Mouse (Mus musculus) MEL (cell line): ENCODE measurements at regions not wholly inside any gene's neighbourhood (a gene's known extent, or its start where the extent isn't known, plus 50 kb on each side); places are given as distances from the start of the nearest gene placed in this dataset.

Source experiments
- DNase-seq: peaks from one replicate; pipeline ENCODE4 v3.0.0; 2011; ENCODE audit warnings: low read depth, low spot score
- H3K27ac ChIP-seq: 2 replicates; pipeline ENCODE4 v1.5.1; 2012; ENCODE audit warnings: low read depth, mild to moderate bottlenecking, control low read depth, low read length, moderate library complexity; ENCODE audit not compliant: control insufficient read depth
- H3K27me3 ChIP-seq, 2 experiments: fragments of 150-350 bp in 1 of 2; sonication (generic) in 1 of 2; 2 replicates each; pipeline ENCODE4 v1.6.1; 2012; ENCODE audit warnings: low read length in 2 of 2, mild to moderate bottlenecking in 2 of 2, improper control_type of control experiment in 1 of 2, moderate library complexity in 1 of 2; ENCODE audit not compliant: insufficient read depth in 2 of 2, control insufficient read depth in 1 of 2
- H3K36me3 ChIP-seq, 2 experiments: 2 replicates each; pipeline ENCODE4 v1.6.1; 2012 to 2014; ENCODE audit warnings: low read length in 2 of 2, improper control_type of control experiment in 1 of 2, inconsistent platforms in 1 of 2, mild to moderate bottlenecking in 1 of 2; ENCODE audit not compliant: insufficient read depth in 2 of 2, control insufficient read depth in 1 of 2
- H3K4me1 ChIP-seq, 2 experiments: fragments of 150-350 bp in 1 of 2; sonication (generic) in 1 of 2; 2 replicates each; pipeline ENCODE4 v1.6.1; 2012; ENCODE audit warnings: low read length in 2 of 2, improper control_type of control experiment in 1 of 2, mild to moderate bottlenecking in 1 of 2; ENCODE audit not compliant: insufficient read depth in 2 of 2, control insufficient read depth in 1 of 2
- H3K4me3 ChIP-seq, 2 experiments: fragments of 150-350 bp in 1 of 2; sonication (generic) in 1 of 2; 2 replicates each; pipeline ENCODE4 v1.5.1; 2012; ENCODE audit warnings: low read depth in 2 of 2, low read length in 2 of 2, mild to moderate bottlenecking in 2 of 2, moderate library complexity in 2 of 2, control low read depth in 1 of 2, improper control_type of control experiment in 1 of 2; ENCODE audit not compliant: control insufficient read depth in 1 of 2, insufficient read depth in 1 of 2
- H3K79me2 ChIP-seq: 2 replicates; pipeline ENCODE4 v1.6.1; 2012; ENCODE audit warnings: mild to moderate bottlenecking, low read length, moderate library complexity; ENCODE audit not compliant: control insufficient read depth, poor library complexity, insufficient read depth
- H3K9ac ChIP-seq: 2 replicates; pipeline ENCODE4 v1.6.1; 2012; ENCODE audit warnings: low read depth, mild to moderate bottlenecking, control low read depth, low read length, moderate library complexity; ENCODE audit not compliant: control insufficient read depth, poor library complexity, severe bottlenecking
- H3K9me3 ChIP-seq: fragments of 150-350 bp; sonication (generic); replicated peaks from 2 replicates; pipeline ENCODE4 v1.6.1; 2012; ENCODE audit warnings: mild to moderate bottlenecking, low read length, improper control_type of control experiment, moderate library complexity; ENCODE audit not compliant: insufficient read depth
- BHLHE40 ChIP-seq: IDR thresholded peaks from 2 replicates; pipeline ENCODE4 v1.6.1; 2012; ENCODE audit warnings: low read depth, mild to moderate bottlenecking, inconsistent platforms, low read length, improper control_type of control experiment, borderline replicate concordance
- CHD2 ChIP-seq: IDR thresholded peaks from 2 replicates; pipeline ENCODE4 v1.6.1; 2011; ENCODE audit warnings: low read length, improper control_type of control experiment
- CTCF ChIP-seq, 3 experiments: IDR thresholded peaks in 2 of 3; conservative IDR thresholded peaks in 1 of 3; 2 replicates each; pipeline ENCODE4 v1.5.1; 2011 to 2012; ENCODE audit warnings: low read length in 3 of 3, low read depth in 2 of 3, mild to moderate bottlenecking in 2 of 3, improper control_type of control experiment in 1 of 3, inconsistent platforms in 1 of 3, mixed read lengths in 1 of 3, moderate library complexity in 1 of 3; ENCODE audit not compliant: control insufficient read depth in 1 of 3, insufficient read depth in 1 of 3, poor library complexity in 1 of 3, severe bottlenecking in 1 of 3
- E2F4 ChIP-seq: IDR thresholded peaks from 2 replicates; pipeline ENCODE4 v1.6.1; 2011; ENCODE audit warnings: low read depth, low read length, improper control_type of control experiment, borderline replicate concordance
- ETS1 ChIP-seq: IDR thresholded peaks from 2 replicates; pipeline ENCODE4 v1.6.1; 2012; ENCODE audit warnings: low read depth, mild to moderate bottlenecking, inconsistent platforms, low read length, improper control_type of control experiment, moderate library complexity
- GABPA ChIP-seq: IDR thresholded peaks from 2 replicates; pipeline ENCODE4 v1.6.1; 2012; ENCODE audit warnings: low read depth, mild to moderate bottlenecking, inconsistent platforms, low read length, improper control_type of control experiment, moderate library complexity
- GATA1 ChIP-seq: IDR thresholded peaks from 2 replicates; pipeline ENCODE4 v1.6.1; 2011; ENCODE audit warnings: low read depth, low read length, improper control_type of control experiment
- JUND ChIP-seq: IDR thresholded peaks from 2 replicates; pipeline ENCODE4 v1.6.1; 2011; ENCODE audit warnings: low read depth, mild to moderate bottlenecking, improper control_type of control experiment, low read length
- KAT2A ChIP-seq: conservative IDR thresholded peaks from 2 replicates; pipeline ENCODE4 v1.6.1; 2012; ENCODE audit warnings: low read depth, low read length, improper control_type of control experiment, inconsistent platforms
- MAFK ChIP-seq: IDR thresholded peaks from 2 replicates; pipeline ENCODE4 v1.6.1; 2011; ENCODE audit warnings: low read depth, mild to moderate bottlenecking, low read length, improper control_type of control experiment, borderline replicate concordance
- MAX ChIP-seq: IDR thresholded peaks from 2 replicates; pipeline ENCODE4 v1.6.1; 2011; ENCODE audit warnings: low read length, improper control_type of control experiment
- MAZ ChIP-seq: IDR thresholded peaks from 2 replicates; pipeline ENCODE4 v1.6.1; 2012; ENCODE audit warnings: low read depth, mild to moderate bottlenecking, inconsistent platforms, low read length, improper control_type of control experiment
- MYB ChIP-seq: IDR thresholded peaks from 2 replicates; pipeline ENCODE4 v1.6.1; 2011; ENCODE audit warnings: mild to moderate bottlenecking, low read depth, low read length, improper control_type of control experiment
- MYC ChIP-seq: IDR thresholded peaks from 2 replicates; pipeline ENCODE4 v1.6.1; 2011; ENCODE audit warnings: low read depth, mild to moderate bottlenecking, low read length, improper control_type of control experiment, moderate library complexity
- NELFE ChIP-seq: IDR thresholded peaks from 2 replicates; pipeline ENCODE4 v1.6.1; 2011; ENCODE audit warnings: low read depth, low read length, improper control_type of control experiment
- POLR2A ChIP-seq, 2 experiments: IDR thresholded peaks; 2 replicates each; pipeline ENCODE4 v1.6.1; 2011 to 2012; ENCODE audit warnings: low read length in 2 of 2, mild to moderate bottlenecking in 2 of 2, control low read depth in 1 of 2, improper control_type of control experiment in 1 of 2, low read depth in 1 of 2, moderate library complexity in 1 of 2; ENCODE audit not compliant: control insufficient read depth in 1 of 2, insufficient read depth in 1 of 2, poor library complexity in 1 of 2
- POLR2AphosphoS2 ChIP-seq: IDR thresholded peaks from 2 replicates; pipeline ENCODE4 v1.6.1; 2011; ENCODE audit warnings: low read length, improper control_type of control experiment
- POLR2AphosphoS5 ChIP-seq: IDR thresholded peaks from 2 replicates; pipeline ENCODE4 v1.6.1; 2012; ENCODE audit warnings: low read depth, borderline replicate concordance, mild to moderate bottlenecking, inconsistent platforms, low read length, moderate library complexity, mixed read lengths
- RAD21 ChIP-seq: IDR thresholded peaks from 2 replicates; pipeline ENCODE4 v1.6.1; 2011; ENCODE audit warnings: mild to moderate bottlenecking, low read depth, low read length, improper control_type of control experiment
- RCOR1 ChIP-seq: IDR thresholded peaks from 2 replicates; pipeline ENCODE4 v1.6.1; 2012; ENCODE audit warnings: low read depth, mild to moderate bottlenecking, inconsistent platforms, low read length, improper control_type of control experiment
- SIN3A ChIP-seq: IDR thresholded peaks from 2 replicates; pipeline ENCODE4 v1.6.1; 2012; ENCODE audit warnings: low read length, improper control_type of control experiment, inconsistent platforms
- TAL1 ChIP-seq: IDR thresholded peaks from 2 replicates; pipeline ENCODE4 v1.6.1; 2012; ENCODE audit warnings: mild to moderate bottlenecking, inconsistent platforms, low read length, moderate library complexity, mixed read lengths
- TCF12 ChIP-seq: IDR thresholded peaks from 2 replicates; pipeline ENCODE4 v1.6.1; 2014; ENCODE audit warnings: low read depth, mild to moderate bottlenecking, inconsistent platforms, low read length, improper control_type of control experiment, moderate library complexity
- UBTF ChIP-seq: IDR thresholded peaks from 2 replicates; pipeline ENCODE4 v1.6.1; 2012; ENCODE audit warnings: low read depth, mild to moderate bottlenecking, inconsistent platforms, low read length, improper control_type of control experiment, moderate library complexity, borderline replicate concordance; ENCODE audit not compliant: insufficient read depth
- ZC3H11A ChIP-seq: IDR thresholded peaks from 2 replicates; pipeline ENCODE4 v1.6.1; 2012; ENCODE audit warnings: low read depth, mild to moderate bottlenecking, inconsistent platforms, low read length, improper control_type of control experiment

DNA sequence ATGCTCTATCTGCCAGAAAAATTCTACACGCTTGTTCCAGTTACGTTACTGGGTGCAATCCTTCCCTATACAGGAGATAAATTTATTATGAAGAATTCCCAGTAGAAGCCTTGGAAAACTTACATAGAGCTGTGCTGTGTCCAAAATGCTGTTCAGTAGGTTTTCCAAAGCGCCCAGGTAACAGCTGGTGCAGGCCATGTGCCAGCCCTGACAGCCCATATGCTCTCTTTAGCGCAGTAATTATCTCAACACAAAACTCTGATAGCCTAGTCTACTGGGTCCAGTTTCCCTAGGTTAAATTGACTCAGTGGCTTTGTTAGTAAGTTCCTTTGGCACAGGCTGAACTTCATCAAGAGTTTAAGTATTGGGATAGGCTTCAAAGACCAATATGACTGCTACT, 122.2 kb upstream of the Rnf219 start:
- Histone ChIP-seq H3K79me2 (no peaks in the 10 kb centered on the region), H3K36me3 (no peaks in the 10 kb centered on the region), H3K9ac (no peak overlapping the region), H3K4me3 (no peak overlapping the region)
- TF ChIP-seq ZC3H11A (no peak), MYB (no peak), BHLHE40 (no peak), MAFK (no peak), MAZ (no peak), UBTF (no peak), KAT2A (no peak), RCOR1 (no peak), SIN3A (no peak), POLR2A (IDR thresholded peaks at IDR 0.05; ENCODE audit: control insufficient read depth in 1 of 2, insufficient read depth in 1 of 2, low read depth in 1 of 2, low read length in 2 of 2, poor library complexity in 1 of 2) (no peak), POLR2AphosphoS2 (no peak), POLR2AphosphoS5 (no peak), GABPA (no peak), CTCF (IDR thresholded peaks at IDR 0.05 in 2 of 3, conservative IDR thresholded peaks at IDR 0.05 in 1 of 3; ENCODE audit: control insufficient read depth in 1 of 3, insufficient read depth in 1 of 3, low read depth in 2 of 3, low read length in 3 of 3, poor library complexity in 1 of 3, severe bottlenecking in 1 of 3) (no peak)
- TF ChIP-seq, all 39 proteins: peak for 0
- no peaks in the 10 kb centered on the region for H3K4me1 ChIP-seq
- no peak overlapping the region for H3K27ac ChIP-seq
- DNase-seq: no peak
- H3K9me3 ChIP-seq: no peaks in the 10 kb centered on the region
- H3K27me3 ChIP-seq: no peaks in the 10 kb centered on the region

DNA sequence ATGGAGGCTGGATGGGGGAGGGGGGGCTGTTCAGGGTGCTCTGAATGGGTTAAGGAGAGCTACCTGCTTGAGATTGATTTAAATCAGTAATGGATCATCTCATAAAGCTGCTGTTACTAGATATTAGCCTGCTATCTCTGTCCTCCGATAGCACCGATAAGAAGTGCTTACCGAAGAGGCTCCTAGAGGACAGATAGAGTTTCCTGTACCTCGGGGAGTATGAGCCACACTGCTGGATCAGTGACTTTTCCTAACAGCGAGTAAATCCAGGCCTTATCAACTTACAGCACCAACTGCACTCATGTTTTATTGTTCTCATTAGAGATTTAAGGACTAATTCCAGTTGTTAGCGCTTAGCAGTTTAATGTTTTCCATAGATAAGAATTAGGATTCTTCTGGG, 120.3 kb upstream of the Rnf219 start:
- H3K79me2 ChIP-seq: no peaks in the 10 kb centered on the region
- no peak for DNase-seq
- H3K9ac ChIP-seq: no peak overlapping the region
- no peak overlapping the region for H3K27ac ChIP-seq
- H3K4me3 ChIP-seq: no peak overlapping the region
- no peaks in the 10 kb centered on the region for H3K4me1 ChIP-seq
- TF ChIP-seq TCF12 (no peak), TAL1 (no peak), MYC (no peak), E2F4 (no peak), ETS1 (no peak), RAD21 (no peak), MAX (no peak), CHD2 (no peak), MAZ (no peak), BHLHE40 (no peak), GATA1 (no peak), NELFE (no peak), GABPA (no peak), SIN3A (no peak), JUND (no peak)
- H3K36me3 ChIP-seq: no peaks in the 10 kb centered on the region
- H3K9me3 ChIP-seq: no peaks in the 10 kb centered on the region
- H3K27me3 ChIP-seq: no peaks in the 10 kb centered on the region
